In the genomic region with DNA sequence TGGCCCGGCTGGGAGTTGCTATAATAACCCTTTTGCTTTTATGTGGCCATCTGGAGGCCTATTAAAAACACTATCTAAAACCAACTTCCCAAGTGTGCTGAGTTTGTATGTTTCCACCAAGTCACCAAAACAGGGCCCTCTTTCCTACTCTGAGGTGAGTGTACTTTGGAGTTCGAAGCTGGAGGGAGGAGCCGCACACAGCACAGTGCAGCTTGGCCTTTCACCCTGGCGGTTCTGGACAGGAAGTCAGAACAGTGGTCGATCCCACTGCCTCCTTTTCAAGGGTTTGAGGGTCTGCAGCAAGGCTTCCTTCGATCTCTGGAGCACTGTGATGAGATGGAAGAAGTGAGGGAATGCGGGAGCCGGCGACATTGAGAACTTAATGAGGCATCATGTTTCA, we compare ENCODE assay signal across 28 mouse cellular contexts.
DNase-seq lines count a peak whose midpoint lies in the region; ATAC-seq and TF ChIP-seq lines count a peak whose summit lies in the region.
"Had no signal": no experiment of that assay in that cellular context is flagged by ENCODE, and none has a peak within 500 bp of the region (broad histone marks: within the 10 kb centered on the region; RNA-seq: fewer than 3 reads in every experiment).

No protein-coding gene starts in this region.

- DNase-seq in kidney, adult 2 months: peak; percentile 68
- no peak for DNase-seq in kidney, postnatal 4 days
- DNase-seq in kidney, postnatal 36 days: peak; percentile 23 to 52
- DNase-seq in neural tube, embryonic 10.5 days (ENCODE audit: extremely low spot score, low spot score): no peak
- DNase-seq: adrenal gland, adult 8-10 months; adrenal gland, postnatal 25 days; cerebellum, adult 11-12 months; cerebellum, adult 8-10 months; cerebellum, postnatal 10 days; cerebellum, postnatal 36 days; embryo, embryonic 11 days; gastrocnemius, postnatal 25 days; heart, adult 18-20 months; heart, postnatal 10 days; heart, postnatal 36 days had no signal

- H3K27me3 ChIP-seq in hindbrain, embryonic 13.5 days: no peaks in the 10 kb centered on the region
- no peaks in the 10 kb centered on the region for H3K27me3 ChIP-seq in hindbrain, embryonic 12.5 days
- H3K27me3 ChIP-seq in kidney, adult 2 months (replicated peaks; ENCODE audit: control insufficient read depth, insufficient read depth, low read length): no peaks in the 10 kb centered on the region
- H3K27me3 ChIP-seq in kidney, embryonic 15.5 days: no peaks in the 10 kb centered on the region
- no peaks in the 10 kb centered on the region for H3K27me3 ChIP-seq in neural tube, embryonic 13.5 days
- H3K27me3 ChIP-seq: heart, embryonic 12.5 days; heart, embryonic 15.5 days had no signal

- H3K9ac ChIP-seq in hindbrain, embryonic 13.5 days: no peak overlapping the region
- no peak overlapping the region for H3K9ac ChIP-seq in hindbrain, embryonic 12.5 days
- no peak overlapping the region for H3K9ac ChIP-seq in kidney, embryonic 15.5 days
- H3K9ac ChIP-seq in neural tube, embryonic 13.5 days: no peak overlapping the region
- H3K9ac ChIP-seq: embryonic facial prominence, embryonic 13.5 days; forebrain, embryonic 12.5 days; forebrain, embryonic 15.5 days; heart, embryonic 12.5 days; heart, embryonic 15.5 days had no signal

- H3K4me3 ChIP-seq in hindbrain, embryonic 13.5 days: no peak overlapping the region
- no peak overlapping the region for H3K4me3 ChIP-seq in hindbrain, embryonic 12.5 days
- no peak overlapping the region; the same call in 1 of the 2 replicates for H3K4me3 ChIP-seq in kidney, adult 2 months (ENCODE audit: insufficient read depth, low read depth, low read length)
- no peak overlapping the region for H3K4me3 ChIP-seq in kidney, embryonic 15.5 days (replicated peaks)
- no peak overlapping the region for H3K4me3 ChIP-seq in neural tube, embryonic 13.5 days
- H3K4me3 ChIP-seq: embryonic facial prominence, embryonic 10.5 days; embryonic facial prominence, embryonic 13.5 days; erythroblast, embryonic 14.5 days; forebrain, embryonic 12.5 days; forebrain, embryonic 15.5 days; heart, embryonic 12.5 days; heart, embryonic 15.5 days; hindbrain, embryonic 10.5 days had no signal

- 81% methylated on average over 9 of the region's 9 CpGs for WGBS in hindbrain, embryonic 13.5 days
- 82% methylated on average over 9 of the region's 9 CpGs for WGBS in hindbrain, embryonic 12.5 days
- WGBS in kidney, adult 2 months: 55% methylated on average over 9 of the region's 9 CpGs
- 65% methylated on average over 9 of the region's 9 CpGs for WGBS in kidney, embryonic 15.5 days
- 65% methylated on average over 9 of the region's 9 CpGs for WGBS in neural tube, embryonic 13.5 days

- no peaks in the 10 kb centered on the region for H3K9me3 ChIP-seq in hindbrain, embryonic 13.5 days
- no peaks in the 10 kb centered on the region for H3K9me3 ChIP-seq in hindbrain, embryonic 12.5 days (replicated peaks)
- no peaks in the 10 kb centered on the region for H3K9me3 ChIP-seq in kidney, embryonic 15.5 days (replicated peaks)
- H3K9me3 ChIP-seq in neural tube, embryonic 13.5 days: no peaks in the 10 kb centered on the region
- H3K9me3 ChIP-seq: embryonic facial prominence, embryonic 10.5 days; embryonic facial prominence, embryonic 13.5 days; forebrain, embryonic 12.5 days; forebrain, embryonic 15.5 days; heart, embryonic 12.5 days; heart, embryonic 15.5 days; hindbrain, embryonic 10.5 days had no signal

- no peaks in the 10 kb centered on the region for H3K36me3 ChIP-seq in hindbrain, embryonic 13.5 days
- H3K36me3 ChIP-seq in hindbrain, embryonic 12.5 days: no peaks in the 10 kb centered on the region
- H3K36me3 ChIP-seq in kidney, adult 2 months (ENCODE audit: control insufficient read depth, insufficient read depth, low read length): no peaks in the 10 kb centered on the region
- no peaks in the 10 kb centered on the region for H3K36me3 ChIP-seq in kidney, embryonic 15.5 days
- H3K36me3 ChIP-seq in neural tube, embryonic 13.5 days: no peaks in the 10 kb centered on the region
- H3K36me3 ChIP-seq: embryonic facial prominence, embryonic 10.5 days; embryonic facial prominence, embryonic 13.5 days; forebrain, embryonic 12.5 days; forebrain, embryonic 15.5 days; heart, embryonic 12.5 days; heart, embryonic 15.5 days; hindbrain, embryonic 10.5 days had no signal

- no peak for TF ChIP-seq POLR2A in kidney, adult 2 months (IDR thresholded peaks at IDR 0.05; ENCODE audit: low read depth, low read length)

- no peak for ATAC-seq in hindbrain, embryonic 13.5 days (ENCODE audit: low FRiP score)
- ATAC-seq in hindbrain, embryonic 12.5 days (ENCODE audit: low FRiP score): no peak
- no peak for ATAC-seq in kidney, embryonic 15.5 days (replicated peaks; ENCODE audit: low FRiP score)
- no peak for ATAC-seq in neural tube, embryonic 13.5 days (ENCODE audit: low read depth)
- ATAC-seq: activated CD4-positive, CD25-positive, alpha-beta regulatory T cell, adult 4 months had no signal

- no peak overlapping the region for H3K4me2 ChIP-seq in hindbrain, embryonic 13.5 days
- H3K4me2 ChIP-seq in hindbrain, embryonic 12.5 days (replicated peaks): no peak overlapping the region
- H3K4me2 ChIP-seq in kidney, embryonic 15.5 days: no peak overlapping the region
- H3K4me2 ChIP-seq in neural tube, embryonic 13.5 days: no peak overlapping the region
- H3K4me2 ChIP-seq: embryonic facial prominence, embryonic 13.5 days; forebrain, embryonic 12.5 days; forebrain, embryonic 15.5 days; heart, embryonic 12.5 days; heart, embryonic 15.5 days had no signal

- peak overlapping the region; percentile 30 for H3K27ac ChIP-seq in hindbrain, embryonic 13.5 days
- H3K27ac ChIP-seq in hindbrain, embryonic 12.5 days: no peak overlapping the region
- peak overlapping the region; percentile 93 for H3K27ac ChIP-seq in kidney, adult 2 months (ENCODE audit: insufficient read depth, low read depth, low read length)
- no peak overlapping the region for H3K27ac ChIP-seq in kidney, embryonic 15.5 days
- H3K27ac ChIP-seq in neural tube, embryonic 13.5 days (replicated peaks): peak overlapping the region; percentile 42
- H3K27ac ChIP-seq: embryonic facial prominence, embryonic 10.5 days; embryonic facial prominence, embryonic 13.5 days; forebrain, embryonic 12.5 days; forebrain, embryonic 15.5 days; heart, embryonic 15.5 days; hindbrain, embryonic 10.5 days had no signal

- peaks cover 18% of the 10 kb centered on the region for H3K4me1 ChIP-seq in hindbrain, embryonic 13.5 days (replicated peaks)
- no peaks in the 10 kb centered on the region for H3K4me1 ChIP-seq in hindbrain, embryonic 12.5 days
- H3K4me1 ChIP-seq in kidney, adult 2 months (ENCODE audit: control insufficient read depth, insufficient read depth, low read length): no peaks in the 10 kb centered on the region
- 0 out of 2 replicates have a peak, but pooled peaks cover 8% of the 10 kb centered on the region for H3K4me1 ChIP-seq in kidney, embryonic 15.5 days
- peaks cover 23% of the 10 kb centered on the region for H3K4me1 ChIP-seq in neural tube, embryonic 13.5 days (replicated peaks)
- H3K4me1 ChIP-seq: embryonic facial prominence, embryonic 10.5 days; embryonic facial prominence, embryonic 13.5 days; forebrain, embryonic 12.5 days; heart, embryonic 12.5 days; heart, embryonic 15.5 days; hindbrain, embryonic 10.5 days had no signal

- TF ChIP-seq CTCF in kidney, adult 2 months (conservative IDR thresholded peaks at IDR 0.05; ENCODE audit: insufficient read depth, insufficient read length, low read depth, low read length): no peak

Comparison
In these comparisons a context has a peak if more than half of its experiments do, and no peak if none do; other contexts are left out.
1. H3K27ac ChIP-seq: peak in hindbrain, embryonic 13.5 days (single experiment), kidney, adult 2 months (single experiment) and neural tube, embryonic 13.5 days (single experiment); none in hindbrain, embryonic 12.5 days (single experiment) and kidney, embryonic 15.5 days (single experiment).
2. DNase-seq: peak in kidney, adult 2 months (single experiment) and kidney, postnatal 36 days (2 of 2); none in kidney, postnatal 4 days (0 of 2) and neural tube, embryonic 10.5 days (single experiment).